Mouse (Mus musculus): ENCODE results near the gene Afg1l. TPM values are rescaled to one million over a fixed set of nuclear protein-coding genes. Genes with fewer than 3 reads are reported as not detected.

Afg1l gene
- polyA plus RNA-seq, 1 experiment, result 1.5 TPM

DNA sequence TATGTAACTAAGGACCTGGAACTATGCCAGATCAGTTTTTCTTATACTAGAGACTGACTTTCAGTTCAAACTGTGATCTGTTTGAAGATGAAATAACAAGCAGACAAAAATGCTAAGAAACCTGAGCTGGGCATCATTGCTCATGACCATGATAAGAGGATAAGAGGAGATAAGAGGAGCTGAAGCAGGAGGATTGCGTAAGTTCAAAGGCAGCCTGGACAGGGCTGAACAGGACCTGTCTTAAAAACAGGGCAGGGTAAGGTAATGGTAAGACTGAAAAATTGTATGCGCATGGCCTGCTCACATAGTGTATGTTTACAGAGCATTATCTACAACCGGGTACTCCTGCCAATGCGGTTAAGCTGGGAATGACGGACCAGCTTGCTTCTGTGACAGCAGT is 130.4 kb downstream of the Afg1l start:
- Histone ChIP-seq H3K4me3 (ENCODE audit: control insufficient read depth, low read depth, low read length) (no peak overlapping the region), H3K36me3 (ENCODE audit: control insufficient read depth, insufficient read depth, low read length) (no peaks in the 10 kb centered on the region), H3K27ac (ENCODE audit: control insufficient read depth, insufficient read depth, low read depth, low read length) (no peak overlapping the region), H3K4me1 (ENCODE audit: control insufficient read depth, insufficient read depth, low read length) (no peaks in the 10 kb centered on the region), H3K27me3 (ENCODE audit: control insufficient read depth, insufficient read depth, low read length) (no peaks in the 10 kb centered on the region)
- no peak for TF ChIP-seq POLR2A (IDR thresholded peaks at IDR 0.05; ENCODE audit: control insufficient read depth, low read depth, low read length)
- TF ChIP-seq CTCF (IDR thresholded peaks at IDR 0.05; ENCODE audit: control insufficient read depth, insufficient read depth, insufficient replicate concordance, low read depth, low read length), result no peak

DNA sequence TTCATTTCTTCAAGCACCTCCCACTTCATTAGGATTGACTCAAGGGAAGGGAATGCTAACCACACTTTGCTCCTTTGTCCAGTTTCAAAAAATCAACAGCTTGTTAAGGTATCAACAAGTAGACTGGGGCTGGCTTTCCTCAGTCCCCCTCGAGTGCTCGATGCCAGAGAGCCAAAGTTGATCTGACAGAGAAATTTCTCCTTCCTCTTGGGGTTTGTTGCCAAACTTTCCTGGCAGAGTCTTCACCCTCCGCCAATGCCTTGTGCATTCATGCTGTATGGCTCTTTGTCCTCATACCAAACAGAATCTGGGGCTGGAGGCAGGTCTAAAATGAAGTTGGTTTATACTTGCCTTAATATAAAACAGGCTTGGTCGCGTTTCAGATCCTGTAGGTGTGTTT is 131.2 kb downstream of the Afg1l start:
- Histone ChIP-seq H3K36me3 (ENCODE audit: control insufficient read depth, insufficient read depth, low read length) (no peaks in the 10 kb centered on the region), H3K4me3 (ENCODE audit: control insufficient read depth, low read depth, low read length) (no peak overlapping the region), H3K27ac (ENCODE audit: control insufficient read depth, insufficient read depth, low read depth, low read length) (no peak overlapping the region), H3K27me3 (ENCODE audit: control insufficient read depth, insufficient read depth, low read length) (no peaks in the 10 kb centered on the region), H3K4me1 (ENCODE audit: control insufficient read depth, insufficient read depth, low read length) (no peaks in the 10 kb centered on the region)
- TF ChIP-seq CTCF (IDR thresholded peaks at IDR 0.05; ENCODE audit: control insufficient read depth, insufficient read depth, insufficient replicate concordance, low read depth, low read length) (no peak), POLR2A (IDR thresholded peaks at IDR 0.05; ENCODE audit: control insufficient read depth, low read depth, low read length) (no peak)

DNA sequence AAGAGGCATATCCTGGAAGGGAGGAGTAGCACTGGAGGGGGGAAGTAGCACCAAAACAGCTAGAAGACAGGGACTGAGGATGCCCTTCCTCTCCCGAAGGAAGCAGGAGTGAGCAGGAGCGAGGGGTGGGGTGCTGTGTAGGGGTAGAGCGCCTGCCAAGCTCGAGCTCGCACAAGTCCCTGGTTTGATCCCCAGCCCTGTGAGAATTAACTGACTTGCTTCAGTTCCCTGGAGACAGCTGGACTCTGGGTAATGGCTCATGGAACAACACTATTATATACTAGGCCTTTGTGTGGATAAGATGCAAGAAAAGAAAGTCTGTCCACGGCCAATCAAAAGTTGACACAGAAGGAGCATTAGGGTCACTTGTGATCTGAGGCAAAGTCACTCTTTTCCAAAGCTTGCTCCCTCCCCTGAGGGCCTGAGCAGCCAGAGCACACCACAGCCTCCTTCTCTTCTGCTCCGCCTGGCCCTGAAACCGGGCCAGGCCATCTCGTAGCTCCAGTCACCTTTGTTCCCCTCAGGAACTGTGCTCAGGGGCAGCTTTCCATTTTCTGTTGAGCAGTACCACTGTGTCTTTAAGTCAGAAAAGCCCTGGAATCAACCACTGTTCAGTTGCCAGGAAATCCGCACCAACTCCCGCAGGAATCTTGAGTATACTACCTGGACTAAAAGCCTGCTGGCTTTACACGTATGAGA is 132.0 kb downstream of the Afg1l start:
- no peak overlapping the region for H3K4me3 ChIP-seq (ENCODE audit: control insufficient read depth, low read depth, low read length)
- H3K4me1 ChIP-seq (ENCODE audit: control insufficient read depth, insufficient read depth, low read length), result no peaks in the 10 kb centered on the region
- no peaks in the 10 kb centered on the region for H3K36me3 ChIP-seq (ENCODE audit: control insufficient read depth, insufficient read depth, low read length)
- TF ChIP-seq CTCF (IDR thresholded peaks at IDR 0.05; ENCODE audit: control insufficient read depth, insufficient read depth, insufficient replicate concordance, low read depth, low read length) (no peak), POLR2A (IDR thresholded peaks at IDR 0.05; ENCODE audit: control insufficient read depth, low read depth, low read length) (no peak)
- H3K27ac ChIP-seq (ENCODE audit: control insufficient read depth, insufficient read depth, low read depth, low read length), result no peak overlapping the region
- H3K27me3 ChIP-seq (ENCODE audit: control insufficient read depth, insufficient read depth, low read length), result no peaks in the 10 kb centered on the region

- TF ChIP-seq POLR2A (IDR thresholded peaks at IDR 0.05; ENCODE audit: control insufficient read depth, low read depth, low read length) (no peak), CTCF (IDR thresholded peaks at IDR 0.05; ENCODE audit: control insufficient read depth, insufficient read depth, insufficient replicate concordance, low read depth, low read length) (no peak)
- no peak overlapping the region for H3K4me3 ChIP-seq (ENCODE audit: control insufficient read depth, low read depth, low read length)
- H3K36me3 ChIP-seq (ENCODE audit: control insufficient read depth, insufficient read depth, low read length), result no peaks in the 10 kb centered on the region
- H3K27me3 ChIP-seq (ENCODE audit: control insufficient read depth, insufficient read depth, low read length), result no peaks in the 10 kb centered on the region
- no peaks in the 10 kb centered on the region for H3K4me1 ChIP-seq (ENCODE audit: control insufficient read depth, insufficient read depth, low read length)
- no peak overlapping the region for H3K27ac ChIP-seq (ENCODE audit: control insufficient read depth, insufficient read depth, low read depth, low read length)
Measured at GRCm38 (mm10) chr10:42342714-42343113, 135.7 kb downstream of the Afg1l start.

GRCm38 (mm10) chr10:42341815-42342457 is 136.4 kb downstream of the Afg1l start:
- Histone ChIP-seq H3K27ac (ENCODE audit: control insufficient read depth, insufficient read depth, low read depth, low read length) (no peak overlapping the region), H3K27me3 (ENCODE audit: control insufficient read depth, insufficient read depth, low read length) (no peaks in the 10 kb centered on the region), H3K36me3 (ENCODE audit: control insufficient read depth, insufficient read depth, low read length) (no peaks in the 10 kb centered on the region), H3K4me3 (ENCODE audit: control insufficient read depth, low read depth, low read length) (no peak overlapping the region), H3K4me1 (ENCODE audit: control insufficient read depth, insufficient read depth, low read length) (no peaks in the 10 kb centered on the region)
- TF ChIP-seq POLR2A (IDR thresholded peaks at IDR 0.05; ENCODE audit: control insufficient read depth, low read depth, low read length) (no peak), CTCF (IDR thresholded peaks at IDR 0.05; ENCODE audit: control insufficient read depth, insufficient read depth, insufficient replicate concordance, low read depth, low read length) (no peak)

GRCm38 (mm10) chr10:42340426-42340793 is 138.0 kb downstream of the Afg1l start:
- Histone ChIP-seq H3K27me3 (ENCODE audit: control insufficient read depth, insufficient read depth, low read length) (no peaks in the 10 kb centered on the region), H3K4me1 (ENCODE audit: control insufficient read depth, insufficient read depth, low read length) (no peaks in the 10 kb centered on the region), H3K36me3 (ENCODE audit: control insufficient read depth, insufficient read depth, low read length) (no peaks in the 10 kb centered on the region), H3K4me3 (ENCODE audit: control insufficient read depth, low read depth, low read length) (no peak overlapping the region), H3K27ac (ENCODE audit: control insufficient read depth, insufficient read depth, low read depth, low read length) (no peak overlapping the region)
- TF ChIP-seq CTCF (IDR thresholded peaks at IDR 0.05; ENCODE audit: control insufficient read depth, insufficient read depth, insufficient replicate concordance, low read depth, low read length) (no peak), POLR2A (IDR thresholded peaks at IDR 0.05; ENCODE audit: control insufficient read depth, low read depth, low read length) (no peak)

DNA sequence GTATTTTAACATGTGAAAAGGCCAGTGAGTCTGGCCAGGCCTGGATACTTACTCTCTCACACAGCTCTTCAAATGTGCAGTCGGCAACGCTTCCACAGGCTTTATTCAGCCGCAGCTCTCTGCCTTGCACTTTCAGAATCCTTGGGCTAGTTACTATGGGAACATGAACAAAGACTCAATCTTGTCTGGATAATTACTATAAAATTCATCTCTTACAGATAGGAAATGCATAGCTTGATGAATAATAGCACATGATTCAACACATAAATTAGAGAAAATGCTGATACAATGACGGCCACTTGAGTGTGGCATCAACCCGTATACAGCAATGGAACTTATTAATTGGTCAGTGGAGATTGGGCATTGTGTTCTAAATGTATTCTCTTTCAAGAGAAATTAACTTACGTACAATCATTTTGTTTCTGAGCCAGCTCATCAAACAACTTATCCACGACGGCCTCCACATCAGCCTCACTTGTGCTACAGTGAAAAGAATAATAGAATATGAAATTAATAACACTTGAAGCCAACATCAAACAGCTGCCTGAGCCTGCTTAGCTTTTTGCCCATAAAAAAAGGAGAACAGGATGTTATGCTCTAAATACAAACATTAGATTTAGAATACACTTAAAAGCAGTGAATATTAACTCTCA is 138.5 kb downstream of the Afg1l start:
- Histone ChIP-seq H3K27ac (ENCODE audit: control insufficient read depth, insufficient read depth, low read depth, low read length) (no peak overlapping the region), H3K4me3 (ENCODE audit: control insufficient read depth, low read depth, low read length) (no peak overlapping the region), H3K27me3 (ENCODE audit: control insufficient read depth, insufficient read depth, low read length) (no peaks in the 10 kb centered on the region), H3K36me3 (ENCODE audit: control insufficient read depth, insufficient read depth, low read length) (no peaks in the 10 kb centered on the region), H3K4me1 (ENCODE audit: control insufficient read depth, insufficient read depth, low read length) (no peaks in the 10 kb centered on the region)
- TF ChIP-seq CTCF (IDR thresholded peaks at IDR 0.05; ENCODE audit: control insufficient read depth, insufficient read depth, insufficient replicate concordance, low read depth, low read length), result no peak
- TF ChIP-seq POLR2A (IDR thresholded peaks at IDR 0.05; ENCODE audit: control insufficient read depth, low read depth, low read length), result no peak

Data from testis, adult 2 months (tissue).